Mouse (Mus musculus) embryonic stem cell, embryonic (primary cell): ENCODE data around the gene Procr.
"Not testable (repeated sequence)": the region's sequence is repeated elsewhere in the genome, so short reads cannot be mapped to it uniquely, and the experiment has no call there.

Source experiments
- CTCF ChIA-PET, 4 experiments: fragments of 300-600 bp in 2 of 4; fragments of 350-600 bp in 2 of 4; sonication (Branson Sonifier 250); formaldehyde crosslinking; loops; one replicate each; lab custom pipeline; 2022; ENCODE audit warnings: inconsistent platforms in 2 of 4; lab: Charles Lee
- POLR2A ChIA-PET, 4 experiments: fragments of 300-600 bp in 2 of 4; fragments of 350-600 bp in 2 of 4; sonication (Branson Sonifier 250); formaldehyde crosslinking; loops; one replicate each; lab custom pipeline; 2022; ENCODE audit warnings: antibody characterized with exemption in 4 of 4, inconsistent platforms in 1 of 4; lab: Charles Lee

The Procr gene

DNA sequence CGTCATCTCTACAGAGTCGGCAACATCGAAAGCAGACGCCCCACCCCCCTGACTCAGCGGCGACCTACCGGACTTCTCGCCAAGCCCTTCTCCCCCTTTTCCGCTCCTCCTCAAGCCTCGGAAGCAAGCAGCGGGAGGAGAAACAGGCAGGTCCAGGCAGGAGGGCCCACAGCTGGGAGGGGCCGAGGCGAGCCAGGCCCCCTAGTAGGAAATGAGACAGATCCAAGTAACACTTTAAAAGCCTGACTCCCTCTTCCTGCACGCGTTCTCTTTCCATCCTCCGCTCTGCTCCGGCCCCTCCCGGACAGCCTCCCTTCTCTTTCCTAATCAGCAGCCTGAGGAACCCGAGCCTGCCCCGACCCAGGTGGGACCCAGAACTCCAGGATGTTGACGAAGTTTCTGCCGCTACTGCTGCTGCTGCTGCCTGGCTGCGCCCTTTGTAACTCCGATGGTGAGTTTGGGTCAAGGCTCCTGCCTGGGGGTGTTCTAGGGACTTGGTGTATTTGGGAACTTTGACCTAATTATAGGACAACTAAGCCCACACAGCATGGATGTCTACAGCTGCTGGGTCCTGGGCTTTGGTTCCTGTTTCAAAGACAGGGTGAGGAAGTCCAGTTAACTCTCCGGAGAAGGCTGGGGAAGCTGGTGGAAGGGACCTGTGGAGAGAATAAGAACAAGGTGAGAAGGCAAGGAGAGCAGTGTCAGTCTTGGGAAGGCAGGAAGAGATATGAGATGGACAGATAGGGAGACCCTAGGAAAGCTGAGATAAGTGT is at the start of gene Procr:
TSS of gene Procr (plus strand) at position 104 of the 773 bp plus-strand sequence.
- POLR2A ChIA-PET: interaction anchor here in 3 of 4 experiments (0.5 to 3.4 kb wide), 3 partner anchors 9 to 17 kb away, joined by 3 to 15 read pairs (median 3); no protein-coding TSS in a partner anchor
- CTCF ChIA-PET: interaction anchor here in 3 of 4 experiments (1.0 to 2.1 kb wide), 4 partner anchors 52 to 233 kb away, joined by 3 to 5 read pairs (median 3); partner anchors contain the start of genes Acss2 (in 1 of the 3) and Ggt7 (in 1 of the 3)

GRCm38 (mm10) chr2:155701399-155701919 is 49.5 kb upstream of the Procr start:
- ChIA-PET POLR2A (interaction anchor here in 3 of 4 experiments (1.0 to 2.1 kb wide), 4 partner anchors 9 to 27 kb away, joined by 3 to 8 read pairs (median 3); partner anchors contain the start of gene Trpc4ap (in 3 of the 3)), CTCF (interaction anchor here in 3 of 4 experiments (0.8 to 4.6 kb wide), 3 partner anchors 10 to 151 kb away, joined by 8 to 18 read pairs (median 17); partner anchors contain the start of gene Trpc4ap (in 2 of the 3))

GRCm38 (mm10) chr2:155703630-155704029 is 47.3 kb upstream of the Procr start:
- ChIA-PET CTCF (interaction anchor here in 3 of 4 experiments (1.3 to 4.6 kb wide), 5 partner anchors 12 to 52 kb away, joined by 4 to 18 read pairs (median 6); partner anchors contain the start of gene Trpc4ap (in 2 of the 3)), POLR2A (interaction anchor here in 2 of 4 experiments (1.4 to 2.3 kb wide), 4 partner anchors 12 to 321 kb away, joined by 3 to 14 read pairs (median 6); partner anchors contain the start of gene Trpc4ap (in 2 of the 2))

- CTCF ChIA-PET: interaction anchor here in 1 of 4 experiments (0.6 to 1.4 kb wide), 2 partner anchors 11 to 15 kb away, joined by 3 to 6 read pairs; partner anchors contain the start of gene Trpc4ap
- POLR2A ChIA-PET: interaction anchor here in 2 of 4 experiments (0.7 to 2.1 kb wide), 4 partner anchors 11 to 190 kb away, joined by 3 to 5 read pairs (median 4); partner anchors contain the start of genes Acss2 (in 1 of the 2), Ggt7 (in 1 of the 2) and Trpc4ap (in 1 of the 2)
Measured at GRCm38 (mm10) chr2:155707251-155707650, 43.7 kb upstream of the Procr start.

DNA sequence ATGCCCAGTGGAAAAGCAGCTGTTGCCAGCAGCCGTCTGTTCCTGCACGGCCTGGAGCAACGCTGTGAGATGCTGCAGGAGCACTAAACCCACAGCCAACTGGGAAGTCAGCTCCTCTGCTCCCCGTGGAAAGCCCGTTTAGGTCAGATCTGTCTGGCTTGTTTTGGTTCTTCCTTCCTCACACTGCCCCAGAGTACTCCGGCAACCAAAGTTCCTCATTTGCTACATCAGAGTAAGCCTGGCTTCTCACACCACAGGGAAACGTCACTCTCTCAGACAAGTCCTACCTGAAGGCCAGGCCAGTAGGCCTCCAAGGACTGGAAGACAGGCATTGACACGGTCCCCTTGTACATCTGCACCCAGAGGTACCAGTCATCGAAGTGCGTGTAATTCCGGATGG is 40.4 kb upstream of the Procr start:
- ChIA-PET POLR2A (no interaction called here), CTCF (interaction anchor here in 1 of 4 experiments (1.0 kb wide), 1 partner anchor 15 kb away, joined by 3 read pairs; no protein-coding TSS in a partner anchor)

GRCm38 (mm10) chr2:155717082-155717990 is 33.6 kb upstream of the Procr start:
- POLR2A ChIA-PET: interaction anchor here in 2 of 4 experiments (0.6 to 1.2 kb wide), 3 partner anchors 21 to 36 kb away, joined by 3 to 5 read pairs (median 4); no protein-coding TSS in a partner anchor
- CTCF ChIA-PET: interaction anchor here in 3 of 4 experiments (0.6 to 1.2 kb wide), 4 partner anchors 18 to 25 kb away, joined by 3 to 4 read pairs (median 4); partner anchors contain the start of gene Trpc4ap (in 1 of the 3)

DNA sequence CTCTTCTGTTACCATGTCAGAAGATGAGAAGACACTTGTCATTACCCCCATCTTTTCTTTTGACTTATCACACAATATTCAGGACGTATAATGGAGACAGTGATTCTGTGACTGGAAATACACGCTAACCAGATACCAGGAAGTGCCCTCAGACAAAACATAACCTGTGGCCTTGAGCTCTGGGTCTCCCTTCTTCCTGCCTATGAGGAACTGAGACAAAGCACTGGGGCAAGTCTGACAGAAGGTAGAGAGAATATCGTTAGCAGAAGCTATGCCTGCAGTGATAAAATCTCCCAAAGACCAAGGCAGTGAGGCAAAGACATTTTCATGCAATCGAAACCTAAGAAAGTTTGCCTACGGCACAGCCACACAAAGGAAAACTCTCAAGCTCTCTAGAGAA is 30.3 kb upstream of the Procr start:
- ChIA-PET POLR2A (interaction anchor here in 2 of 4 experiments (0.6 to 1.3 kb wide), 5 partner anchors 8 to 669 kb away, joined by 3 to 5 read pairs (median 3); partner anchors contain the start of genes Edem2 (in 1 of the 2) and Trpc4ap (in 1 of the 2)), CTCF (interaction anchor here in 2 of 4 experiments (0.8 to 1.9 kb wide), 3 partner anchors 24 to 35 kb away, joined by 3 to 4 read pairs (median 3); no protein-coding TSS in a partner anchor)

- CTCF ChIA-PET: interaction anchor here in 1 of 4 experiments (1.5 kb wide), 1 partner anchor 28 kb away, joined by 4 read pairs; no protein-coding TSS in a partner anchor
- POLR2A ChIA-PET: interaction anchor here in 1 of 4 experiments (1.1 kb wide), 1 partner anchor 21 kb away, joined by 3 read pairs; no protein-coding TSS in a partner anchor
Measured at GRCm38 (mm10) chr2:155724036-155724435, 26.9 kb upstream of the Procr start.

GRCm38 (mm10) chr2:155724526-155724925 is 26.4 kb upstream of the Procr start:
- ChIA-PET POLR2A (interaction anchor here in 1 of 4 experiments (1.1 kb wide), 1 partner anchor 22 kb away, joined by 3 read pairs; no protein-coding TSS in a partner anchor), CTCF (interaction anchor here in 1 of 4 experiments (1.5 kb wide), 1 partner anchor 28 kb away, joined by 4 read pairs; no protein-coding TSS in a partner anchor)

GRCm38 (mm10) chr2:155726302-155726701 is 24.6 kb upstream of the Procr start:
- POLR2A ChIA-PET: interaction anchor here in 2 of 4 experiments (0.7 to 1.0 kb wide), 2 partner anchors 11 to 73 kb away, joined by 3 to 7 read pairs; no protein-coding TSS in a partner anchor
- CTCF ChIA-PET: interaction anchor here in 1 of 4 experiments (0.6 to 0.7 kb wide), 2 partner anchors 26 to 62 kb away, joined by 4 to 5 read pairs; no protein-coding TSS in a partner anchor

GRCm38 (mm10) chr2:155727764-155728395 is 23.0 kb upstream of the Procr start:
- POLR2A ChIA-PET: interaction anchor here in 2 of 4 experiments (1.3 to 1.5 kb wide), 3 partner anchors 8 to 15 kb away, joined by 5 to 11 read pairs (median 5); no protein-coding TSS in a partner anchor
- CTCF ChIA-PET: interaction anchor here in 1 of 4 experiments (1.6 kb wide), 1 partner anchor 35 kb away, joined by 8 read pairs; the partner anchor contains the start of gene Trpc4ap

DNA sequence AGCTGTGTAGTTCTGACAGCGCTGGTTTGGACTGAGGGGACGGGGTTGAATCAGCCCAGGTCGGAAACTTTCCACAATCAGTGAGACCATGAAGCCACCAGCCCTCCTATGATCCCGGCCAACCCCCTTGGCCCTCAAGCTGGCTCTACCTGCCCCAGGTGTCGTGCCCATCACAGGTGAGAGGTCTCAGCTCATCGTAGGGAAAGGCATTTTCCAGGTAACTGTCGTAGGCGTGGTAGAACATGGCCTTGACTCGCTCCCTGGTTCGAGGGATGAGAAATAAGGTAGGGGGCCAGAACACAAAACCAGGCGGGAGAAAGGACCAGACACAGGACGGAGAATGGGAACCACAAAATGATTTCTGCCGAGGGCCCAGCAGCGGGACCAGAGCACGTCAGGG is 22.2 kb upstream of the Procr start:
- CTCF ChIA-PET: interaction anchor here in 2 of 4 experiments (0.6 to 1.6 kb wide), 7 partner anchors 27 to 211 kb away, joined by 3 to 8 read pairs (median 3); partner anchors contain the start of genes Trpc4ap (in 2 of the 2), Acss2 (in 1 of the 2) and Ggt7 (in 1 of the 2)
- POLR2A ChIA-PET: interaction anchor here in 3 of 4 experiments (0.6 to 1.9 kb wide), 15 partner anchors 9 to 258 kb away, joined by 3 to 11 read pairs (median 4); partner anchors contain the start of genes Trpc4ap (in 2 of the 3) and Gss (in 1 of the 3)

- CTCF ChIA-PET: interaction anchor here in 2 of 4 experiments (0.5 to 1.6 kb wide), 8 partner anchors 26 to 211 kb away, joined by 3 to 8 read pairs (median 3); partner anchors contain the start of genes Trpc4ap (in 2 of the 2), Acss2 (in 1 of the 2) and Ggt7 (in 1 of the 2)
- POLR2A ChIA-PET: interaction anchor here in 3 of 4 experiments (0.6 to 1.9 kb wide), 15 partner anchors 8 to 258 kb away, joined by 3 to 11 read pairs (median 4); partner anchors contain the start of genes Trpc4ap (in 2 of the 3) and Gss (in 1 of the 3)
Measured at GRCm38 (mm10) chr2:155729158-155729645, 21.7 kb upstream of the Procr start, which contains the start of gene Edem2. Edem2 (minus strand) TSS chr2:155729475.

GRCm38 (mm10) chr2:155735080-155735479 is 15.8 kb upstream of the Procr start:
- CTCF ChIA-PET: interaction anchor here in 2 of 4 experiments (0.5 to 1.0 kb wide), 2 partner anchors 17 to 39 kb away, joined by 3 read pairs; no protein-coding TSS in a partner anchor
- POLR2A ChIA-PET: no interaction called here

DNA sequence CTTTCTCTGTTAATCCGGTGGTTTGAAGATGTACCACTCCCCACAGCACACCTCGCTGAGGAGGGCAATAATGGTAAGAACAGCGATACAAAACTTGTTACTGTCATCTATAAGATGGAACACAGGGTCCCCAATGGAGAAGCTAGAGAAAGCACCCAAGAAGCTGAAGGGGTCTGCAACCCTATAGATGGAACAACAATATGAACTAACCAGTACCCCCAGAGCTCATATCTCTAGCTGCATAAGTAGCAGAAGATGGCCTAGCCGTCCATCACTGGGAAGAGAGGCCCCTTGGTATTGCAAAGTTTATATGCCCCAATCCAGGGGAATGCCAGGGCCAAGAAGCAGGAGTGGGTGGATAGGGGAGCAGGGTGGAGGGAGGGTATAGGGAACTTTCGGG is 15.2 kb upstream of the Procr start, which contains the start of gene Gm17581:
TSS of gene Gm17581 (minus strand) at position 101 of the 400 bp plus-strand sequence.
- POLR2A ChIA-PET, CTCF ChIA-PET: not testable (repeated sequence)
